Mouse (Mus musculus): Measurements from ENCODE around the gene Lgr5. TPM values are rescaled to one million over a fixed set of nuclear protein-coding genes. Genes with fewer than 3 reads are reported as not detected.

Lgr5 gene
- polyA plus RNA-seq (2014; fragmentation: Illumina TruSeq; extraction: RNeasy Lipid Tissue Mini Kit (QIAGEN cat#74804); ENCODE audit: low read depth, low replicate concordance): 10.0 TPM

GRCm38 (mm10) chr10:115587301-115587969 lies at the start of gene Lgr5:
Lgr5 (minus strand) TSS chr10:115587780.

GRCm38 (mm10) chr10:115569712-115570491 lies 17.7 kb downstream of the Lgr5 start, which contains the start of gene A930009A15Rik:
A930009A15Rik (plus strand) TSS chr10:115569986.

Other genes starting within 250 kb of the Lgr5 start
- 48.6 TPM for gene Tmem19, start 225.3 kb downstream of the Lgr5 start, polyA plus RNA-seq (2014; fragmentation: Illumina TruSeq; extraction: RNeasy Lipid Tissue Mini Kit (QIAGEN cat#74804); ENCODE audit: low read depth, low replicate concordance)
- gene Thap2, start 203.3 kb downstream of the Lgr5 start, polyA plus RNA-seq (2014; fragmentation: Illumina TruSeq; extraction: RNeasy Lipid Tissue Mini Kit (QIAGEN cat#74804); ENCODE audit: low read depth, low replicate concordance): 9.4 TPM
- gene Zfc3h1, start 202.8 kb downstream of the Lgr5 start, polyA plus RNA-seq (2014; fragmentation: Illumina TruSeq; extraction: RNeasy Lipid Tissue Mini Kit (QIAGEN cat#74804); ENCODE audit: low read depth, low replicate concordance): 87.6 TPM
- not detected for gene A930009A15Rik, start 17.8 kb downstream of the Lgr5 start, polyA plus RNA-seq (2014; fragmentation: Illumina TruSeq; extraction: RNeasy Lipid Tissue Mini Kit (QIAGEN cat#74804); ENCODE audit: low read depth, low replicate concordance)
- 4.4 TPM for gene Tspan8, start 229.1 kb upstream of the Lgr5 start, polyA plus RNA-seq (2014; fragmentation: Illumina TruSeq; extraction: RNeasy Lipid Tissue Mini Kit (QIAGEN cat#74804); ENCODE audit: low read depth, low replicate concordance)

All from liver, adult 10 weeks (tissue).